Mouse (Mus musculus) left cerebral cortex, adult 9 months (tissue): Measurements from ENCODE around the gene Crtap.

ENCODE experiments used
- DNase-seq, 2 experiments: peaks; one replicate each; pipeline ENCODE4 v3.0.0; 2022; ENCODE audit warnings: low spot score in 2 of 2

Crtap gene

DNA sequence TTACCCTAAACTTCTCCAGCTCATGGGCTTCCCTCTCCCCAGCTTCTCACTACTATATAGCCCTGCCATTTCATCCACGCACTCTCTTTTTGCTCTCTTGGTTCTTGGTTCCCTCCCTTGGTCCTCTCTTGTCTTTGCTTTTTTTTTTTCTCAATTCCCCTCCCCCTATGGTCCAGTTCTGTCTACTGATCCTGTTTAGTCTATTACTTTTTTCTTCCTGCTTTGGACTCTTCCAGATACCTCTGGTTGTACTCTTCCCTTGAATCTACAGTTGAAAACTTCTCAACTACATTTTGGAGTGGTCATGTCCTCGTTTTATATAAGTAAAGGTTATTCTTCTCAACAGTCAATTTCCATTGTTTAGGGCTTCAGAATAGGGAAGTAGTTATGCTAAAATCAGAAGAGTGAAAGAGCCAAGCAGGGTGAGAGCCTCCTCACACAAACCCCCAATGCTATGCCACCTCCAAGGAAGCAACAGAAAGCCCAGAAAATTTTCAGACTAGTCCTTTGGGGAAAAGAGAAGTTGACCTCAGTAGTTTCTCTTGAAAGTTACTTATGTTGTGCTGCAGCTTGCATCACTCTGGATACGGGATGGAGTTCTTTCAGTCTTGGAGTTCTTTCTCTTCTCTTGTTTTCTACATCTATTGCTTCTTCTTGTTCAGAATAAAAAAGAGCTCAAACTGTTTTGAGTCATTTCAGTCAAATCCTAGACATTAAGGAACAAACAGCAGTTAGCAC is 64.3 kb downstream of the Crtap start:
- DNase-seq, result no peak
